Mouse (Mus musculus): Measurements from ENCODE around the gene Cltc.

GRCm38 (mm10) chr11:86758559-86758958 is 1.2 kb upstream of the Cltc start:
- TF ChIP-seq CTCF (IDR thresholded peaks at IDR 0.05; ENCODE audit: low read depth, low read length) (no peak), GATA1 (IDR thresholded peaks at IDR 0.05; ENCODE audit: borderline replicate concordance, low read length) (no peak), GATA2 (IDR thresholded peaks at IDR 0.05; ENCODE audit: borderline replicate concordance, low read depth, low read length) (no peak), POLR2AphosphoS5 (IDR thresholded peaks at IDR 0.05; ENCODE audit: insufficient replicate concordance, low read depth, low read length) (no peak)
